Mouse (Mus musculus) retina, adult 2 months (tissue): ENCODE measurements around the gene Mospd3.

Experiments
- DNase-seq: peaks from one replicate; pipeline ENCODE4 v3.0.0-alpha.2; 2012; ENCODE audit warnings: low read depth, low spot score

Gene Mospd3

GRCm38 (mm10) chr5:137580246-137580645 is 20.6 kb downstream of the Mospd3 start:
- DNase-seq = no peak

GRCm38 (mm10) chr5:137574470-137574901 is 26.4 kb downstream of the Mospd3 start:
- no peak for DNase-seq

GRCm38 (mm10) chr5:137570691-137571586 is 29.9 kb downstream of the Mospd3 start:
- DNase-seq = no peak

GRCm38 (mm10) chr5:137570181-137570580 is 30.7 kb downstream of the Mospd3 start:
- no peak for DNase-seq

- DNase-seq = no peak
These were observed 31.2 kb downstream of the Mospd3 start, which contains the start of gene Tfr2 for GRCm38 (mm10) chr5:137569665-137570064. TSS of gene Tfr2 (plus strand) at chr5:137569840.

GRCm38 (mm10) chr5:137569031-137569430 is 31.8 kb downstream of the Mospd3 start:
- no peak for DNase-seq

GRCm38 (mm10) chr5:137568223-137568798 is 32.5 kb downstream of the Mospd3 start:
- no peak for DNase-seq

- DNase-seq = no peak
These were observed 34.4 kb downstream of the Mospd3 start for GRCm38 (mm10) chr5:137566416-137566815.

- no peak for DNase-seq
These were observed 35.1 kb downstream of the Mospd3 start for GRCm38 (mm10) chr5:137565744-137566143.

GRCm38 (mm10) chr5:137562965-137563364 is 37.9 kb downstream of the Mospd3 start:
- no peak for DNase-seq

- no peak for DNase-seq
These were observed 39.3 kb downstream of the Mospd3 start for GRCm38 (mm10) chr5:137561556-137561955.

- DNase-seq = no peak
These were observed 47.0 kb downstream of the Mospd3 start for GRCm38 (mm10) chr5:137553898-137554297.

- DNase-seq = no peak
These were observed 47.4 kb downstream of the Mospd3 start, which contains the start of gene Actl6b for GRCm38 (mm10) chr5:137553411-137553837. TSS of gene Actl6b (plus strand) at chr5:137553517.

- no peak for DNase-seq
These were observed 47.9 kb downstream of the Mospd3 start for GRCm38 (mm10) chr5:137553000-137553399.

GRCm38 (mm10) chr5:137551119-137551518 is 49.7 kb downstream of the Mospd3 start:
- DNase-seq = no peak

GRCm38 (mm10) chr5:137549840-137550239 is 51.0 kb downstream of the Mospd3 start:
- no peak for DNase-seq
